23 mouse cellular contexts compared by ENCODE assay signal in the genomic region with DNA sequence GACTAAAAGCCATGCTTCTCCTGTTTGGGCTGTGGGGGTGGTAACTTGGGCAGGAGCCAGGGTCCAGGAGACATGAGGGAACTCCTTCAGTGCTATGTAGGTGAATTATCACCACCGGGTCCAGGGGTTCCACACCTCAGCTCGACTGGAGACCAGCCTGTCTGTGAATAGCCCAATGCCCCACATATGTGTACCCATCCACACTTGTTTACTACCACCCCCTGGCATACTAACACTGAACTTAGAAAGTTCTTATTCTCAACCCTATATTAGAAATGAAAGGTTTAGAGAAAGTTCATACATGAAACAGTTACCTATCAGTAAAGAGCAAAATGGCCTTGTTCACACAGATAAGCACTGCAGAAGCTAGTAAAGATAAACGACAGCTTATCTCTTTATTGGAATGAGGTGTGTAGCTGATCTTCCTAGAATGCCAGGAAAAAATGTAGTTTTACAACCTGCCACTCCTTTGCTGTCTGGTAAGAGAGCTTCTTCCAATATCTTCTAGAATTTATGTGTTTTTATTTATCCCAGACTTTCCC. TPM values are rescaled to one million over a fixed set of nuclear protein-coding genes. Genes with fewer than 3 reads are reported as not detected.
DNase-seq lines count a peak whose midpoint lies in the region; ATAC-seq lines count a peak whose summit lies in the region.
"Had no signal": no experiment of that assay in that cellular context is flagged by ENCODE, and none has a peak within 500 bp of the region (broad histone marks: within the 10 kb centered on the region; RNA-seq: fewer than 3 reads in every experiment).

No protein-coding gene starts in this region.

- H3K4me3 ChIP-seq in heart, embryonic 11.5 days (ENCODE audit: low read depth, low read length) = no peak overlapping the region
- no peak overlapping the region for H3K4me3 ChIP-seq in heart, embryonic 10.5 days
- H3K4me3 ChIP-seq in liver, embryonic 11.5 days (ENCODE audit: low read depth, low read length) = no peak overlapping the region
- H3K4me3 ChIP-seq: embryonic facial prominence, embryonic 12.5 days; forebrain, embryonic 10.5 days; heart, adult 2 months; limb, embryonic 15.5 days; midbrain, embryonic 10.5 days; neural tube, embryonic 13.5 days had no signal

- DNase-seq in heart, embryonic 10.5 days (ENCODE audit: low spot score) = no peak
- peak; percentile 36 for DNase-seq in liver, embryonic 11.5 days (ENCODE audit: low spot score)
- DNase-seq in B cell, adult 2 months = no peak
- DNase-seq in kidney, adult 9 months = no peak
- no peak for DNase-seq in retina, postnatal 1 day
- DNase-seq: adrenal gland, postnatal 10 days; cerebellum, adult 8-10 months; gastrocnemius, postnatal 14 days; heart, adult 2 months; heart, postnatal 10 days; kidney, adult 18-20 months; kidney, postnatal 4 days; lung, postnatal 10 days had no signal

- H3K4me2 ChIP-seq in heart, embryonic 11.5 days = no peak overlapping the region
- peak overlapping the region; percentile 49 for H3K4me2 ChIP-seq in liver, embryonic 11.5 days
- H3K4me2 ChIP-seq: embryonic facial prominence, embryonic 12.5 days; hindbrain, embryonic 14.5 days; limb, embryonic 15.5 days; neural tube, embryonic 13.5 days had no signal

- no peaks in the 10 kb centered on the region for H3K27me3 ChIP-seq in heart, embryonic 11.5 days (ENCODE audit: control insufficient read depth, insufficient read depth, low read length)
- no peaks in the 10 kb centered on the region for H3K27me3 ChIP-seq in heart, embryonic 10.5 days (ENCODE audit: insufficient read depth, poor library complexity, severe bottlenecking)
- no peaks in the 10 kb centered on the region for H3K27me3 ChIP-seq in liver, embryonic 11.5 days (replicated peaks; ENCODE audit: control insufficient read depth, insufficient read depth, low read length)
- H3K27me3 ChIP-seq: CH12.LX; embryonic facial prominence, embryonic 12.5 days; limb, embryonic 15.5 days; neural tube, embryonic 13.5 days had no signal

- no peaks in the 10 kb centered on the region for H3K9me3 ChIP-seq in heart, embryonic 11.5 days (replicated peaks; ENCODE audit: control insufficient read depth, low read length)
- no peaks in the 10 kb centered on the region for H3K9me3 ChIP-seq in heart, embryonic 10.5 days
- no peaks in the 10 kb centered on the region for H3K9me3 ChIP-seq in liver, embryonic 11.5 days (ENCODE audit: control insufficient read depth, low read length)
- H3K9me3 ChIP-seq: embryonic facial prominence, embryonic 12.5 days; limb, embryonic 15.5 days; neural tube, embryonic 13.5 days had no signal

- H3K4me1 ChIP-seq in heart, embryonic 11.5 days (ENCODE audit: control insufficient read depth, insufficient read depth, low read length) = 0 out of 2 replicates have a peak, but pooled peaks cover 2% of the 10 kb centered on the region
- H3K4me1 ChIP-seq in heart, embryonic 10.5 days = peaks cover 3% of the 10 kb centered on the region; the same call in 1 of the 2 replicates
- H3K4me1 ChIP-seq in liver, embryonic 11.5 days (replicated peaks; ENCODE audit: control insufficient read depth, insufficient read depth, low read length) = peaks cover 8% of the 10 kb centered on the region
- H3K4me1 ChIP-seq: embryonic facial prominence, embryonic 12.5 days; forebrain, embryonic 10.5 days; limb, embryonic 15.5 days; midbrain, embryonic 10.5 days; neural tube, embryonic 13.5 days had no signal

- no peak overlapping the region for H3K27ac ChIP-seq in heart, embryonic 11.5 days (ENCODE audit: low read depth, low read length)
- H3K27ac ChIP-seq in heart, embryonic 10.5 days = no peak overlapping the region
- peak overlapping the region; percentile 86 for H3K27ac ChIP-seq in liver, embryonic 11.5 days (ENCODE audit: low read depth, low read length)
- H3K27ac ChIP-seq: embryonic facial prominence, embryonic 12.5 days; forebrain, embryonic 10.5 days; heart, adult 2 months; hindbrain, embryonic 14.5 days; limb, embryonic 15.5 days; midbrain, embryonic 10.5 days; neural tube, embryonic 13.5 days had no signal

- ATAC-seq in heart, embryonic 11.5 days (replicated peaks; ENCODE audit: insufficient number of reproducible peaks, low FRiP score, low TSS enrichment) = peak; percentile 84
- peak; percentile 73 for ATAC-seq in erythroblast, adult 5-6 weeks (replicated peaks; ENCODE audit: low FRiP score, poor library complexity, severe bottlenecking)
- ATAC-seq in liver, embryonic 11.5 days (replicated peaks; ENCODE audit: low FRiP score) = peak; percentile 83
- peak; percentile 83 for ATAC-seq in megakaryocyte-erythroid progenitor cell, adult 5-6 weeks (replicated peaks; ENCODE audit: low FRiP score, low TSS enrichment, poor library complexity, severe bottlenecking)

- H3K9ac ChIP-seq in heart, embryonic 11.5 days (ENCODE audit: low read depth, low read length) = no peak overlapping the region
- H3K9ac ChIP-seq in liver, embryonic 11.5 days (ENCODE audit: low read depth, low read length) = peak overlapping the region; percentile 28; the same call in 1 of the 2 replicates
- H3K9ac ChIP-seq: embryonic facial prominence, embryonic 12.5 days; hindbrain, embryonic 14.5 days; limb, embryonic 15.5 days; neural tube, embryonic 13.5 days had no signal

- 30% methylated on average over 3 of the region's 3 CpGs for WGBS in heart, embryonic 11.5 days (ENCODE audit: insufficient replicate concordance)
- 40% methylated on average over 3 of the region's 3 CpGs for WGBS in heart, embryonic 10.5 days
- WGBS in liver, embryonic 11.5 days = 21% methylated on average over 3 of the region's 3 CpGs

- no peaks in the 10 kb centered on the region for H3K36me3 ChIP-seq in heart, embryonic 11.5 days (ENCODE audit: control insufficient read depth, insufficient read depth, low read length)
- H3K36me3 ChIP-seq in heart, embryonic 10.5 days = no peaks in the 10 kb centered on the region
- H3K36me3 ChIP-seq in liver, embryonic 11.5 days (ENCODE audit: control insufficient read depth, insufficient read depth, low read length) = no peaks in the 10 kb centered on the region
- H3K36me3 ChIP-seq: embryonic facial prominence, embryonic 12.5 days; forebrain, embryonic 10.5 days; limb, embryonic 15.5 days; midbrain, embryonic 10.5 days; neural tube, embryonic 13.5 days had no signal

RNA-seq across cellular contexts. Expression of gene Alkbh8, which starts 6.8 kb away (rescaled TPM):
- polyA plus RNA-seq in heart, embryonic 11.5 days (2014; fragmentation: Nextera tagmentation; extraction: Ambion mirVana) = 18.4 and 19.4 TPM in 2 replicates
- 19.9 and 22.2 TPM in 2 replicates for polyA plus RNA-seq in heart, embryonic 10.5 days (2016; fragmentation: Nextera tagmentation; extraction: Ambion mirVana)
- total RNA-seq in erythroblast, adult 5-6 weeks (2015; ENCODE audit: low replicate concordance) = 5.4 and 7.7 TPM in 2 replicates
- total RNA-seq in erythroblast, adult 5-6 weeks (2017; ENCODE audit: low replicate concordance) = 6.8 and 15.5 TPM in 2 replicates
- polyA plus RNA-seq in liver, embryonic 11.5 days (2014; fragmentation: Nextera tagmentation; extraction: Ambion mirVana) = 35.6 and 39.6 TPM in 2 replicates
- total RNA-seq in megakaryocyte-erythroid progenitor cell, adult 5-6 weeks (2014; fragmentation: Nextera tagmentation) = 38.6 and 42.1 TPM in 2 replicates
- total RNA-seq in megakaryocyte-erythroid progenitor cell, adult 5-6 weeks (2017) = 52.1 and 60.7 TPM in 2 replicates
